In genomic region chr9:57637741-57638322, GRCm38 (mm10) we compare ENCODE assay signal across 7 mouse cellular contexts. TPM values are rescaled to one million over a fixed set of nuclear protein-coding genes. Genes with fewer than 3 reads are reported as not detected.
A peak's percentile ranks its signal among the peaks of the same experiment; 100 is the strongest.
DNase-seq lines count a peak whose midpoint lies in the region; ATAC-seq and TF ChIP-seq lines count a peak whose summit lies in the region.

No protein-coding gene starts in this region.

- ATAC-seq in embryonic facial prominence, embryonic 15.5 days (ENCODE audit: insufficient number of reproducible peaks, low FRiP score, low TSS enrichment, low read depth): 0 out of 2 replicates have a peak, but pooled peaks have one; percentile 16
- ATAC-seq in hematopoietic stem cell, adult 5-6 weeks (replicated peaks in 1 of 2; ENCODE audit: insufficient read depth in 1 of 2, low FRiP score in 2 of 2, low TSS enrichment in 1 of 2, low read depth in 1 of 2, poor library complexity in 2 of 2, severe bottlenecking in 2 of 2): peak; percentile 39 to 56
- no peak for ATAC-seq in midbrain, postnatal 0 days (ENCODE audit: low FRiP score)
- ATAC-seq in erythroid progenitor cell, adult 5-6 weeks (replicated peaks; ENCODE audit: low FRiP score, poor library complexity, severe bottlenecking): no peak

- no peak overlapping the region for H3K9ac ChIP-seq in embryonic facial prominence, embryonic 15.5 days
- no peak overlapping the region for H3K9ac ChIP-seq in midbrain, postnatal 0 days (replicated peaks; ENCODE audit: low read length, poor library complexity, severe bottlenecking)

- H3K4me1 ChIP-seq in embryonic facial prominence, embryonic 15.5 days: peaks cover 75% of the 10 kb centered on the region
- peaks cover 68% of the 10 kb centered on the region for H3K4me1 ChIP-seq in limb, embryonic 10.5 days
- peaks cover 25% of the 10 kb centered on the region for H3K4me1 ChIP-seq in midbrain, postnatal 0 days (ENCODE audit: insufficient read depth, low read length)

- H3K4me2 ChIP-seq in embryonic facial prominence, embryonic 15.5 days (replicated peaks): peak overlapping the region; percentile 29
- H3K4me2 ChIP-seq in midbrain, postnatal 0 days (ENCODE audit: low read depth, low read length, poor library complexity, severe bottlenecking): no peak overlapping the region

- WGBS in embryonic facial prominence, embryonic 15.5 days: 22% methylated on average over 6 of the region's 6 CpGs
- 65% methylated on average over 6 of the region's 6 CpGs for WGBS in limb, embryonic 10.5 days
- 55% methylated on average over 6 of the region's 6 CpGs for WGBS in midbrain, postnatal 0 days

- H3K9me3 ChIP-seq in embryonic facial prominence, embryonic 15.5 days (replicated peaks): no peaks in the 10 kb centered on the region
- H3K9me3 ChIP-seq in limb, embryonic 10.5 days (replicated peaks): no peaks in the 10 kb centered on the region
- no peaks in the 10 kb centered on the region for H3K9me3 ChIP-seq in midbrain, postnatal 0 days (ENCODE audit: low read length)

- DNase-seq in 3134 (ENCODE audit: extremely low read depth, insufficient read length, low spot score) (peak; percentile 67), 3T3-L1 (ENCODE audit: low read depth, low spot score) (peak; percentile 86)
- no peak for DNase-seq in limb, embryonic 10.5 days (ENCODE audit: low spot score)
- DNase-seq in midbrain, postnatal 0 days (ENCODE audit: low spot score): peak; percentile 57

- H3K36me3 ChIP-seq in embryonic facial prominence, embryonic 15.5 days: 0 out of 2 replicates have a peak, but pooled peaks cover 8% of the 10 kb centered on the region
- H3K36me3 ChIP-seq in limb, embryonic 10.5 days: peaks cover 58% of the 10 kb centered on the region
- H3K36me3 ChIP-seq in midbrain, postnatal 0 days (ENCODE audit: insufficient read depth, low read length): peaks cover 15% of the 10 kb centered on the region

- no peaks in the 10 kb centered on the region for H3K27me3 ChIP-seq in embryonic facial prominence, embryonic 15.5 days
- H3K27me3 ChIP-seq in limb, embryonic 10.5 days (ENCODE audit: low read depth, poor library complexity, severe bottlenecking): no peaks in the 10 kb centered on the region
- H3K27me3 ChIP-seq in midbrain, postnatal 0 days (ENCODE audit: insufficient read depth, low read length): no peaks in the 10 kb centered on the region

- no peak for TF ChIP-seq CTCF in midbrain, postnatal 0 days (IDR thresholded peaks at IDR 0.05)

- H3K27ac ChIP-seq in embryonic facial prominence, embryonic 15.5 days (replicated peaks): peak overlapping the region; percentile 92
- peak overlapping the region; percentile 84 for H3K27ac ChIP-seq in limb, embryonic 10.5 days
- H3K27ac ChIP-seq in midbrain, postnatal 0 days (ENCODE audit: low read depth, low read length): peak overlapping the region; percentile 34

- H3K4me3 ChIP-seq in embryonic facial prominence, embryonic 15.5 days (replicated peaks): 0 out of 2 replicates have a peak overlapping the region, but pooled peaks have one; percentile 0
- H3K4me3 ChIP-seq in limb, embryonic 10.5 days: peak overlapping the region; percentile 32; the same call in 1 of the 2 replicates
- H3K4me3 ChIP-seq in midbrain, postnatal 0 days (ENCODE audit: low read depth, low read length): no peak overlapping the region

RNA-seq across cellular contexts. Expression of gene Csk, which starts 15.6 kb away (rescaled TPM):
- polyA plus RNA-seq in embryonic facial prominence, embryonic 15.5 days (2015; fragmentation: Nextera tagmentation; extraction: Ambion mirVana): 35.9 and 36.1 TPM in 2 replicates
- total RNA-seq in hematopoietic stem cell, adult 5-6 weeks (2017): 166 and 212 TPM in 2 replicates
- 33.2 and 40.1 TPM in 2 replicates for polyA plus RNA-seq in limb, embryonic 10.5 days (2016; fragmentation: Nextera tagmentation; extraction: Ambion mirVana)
- total RNA-seq in midbrain, postnatal 0 days (2014; rRNA removed): 133 and 152 TPM in 2 replicates
- polyA plus RNA-seq in midbrain, postnatal 0 days (2015; fragmentation: Nextera tagmentation; extraction: Ambion mirVana): 42.4 and 45.5 TPM in 2 replicates
- total RNA-seq in erythroid progenitor cell, adult 5-6 weeks (2015; ENCODE audit: low replicate concordance): 34.6 and 46.1 TPM in 2 replicates
- 46.2 and 46.5 TPM in 2 replicates for total RNA-seq in erythroid progenitor cell, adult 5-6 weeks (2017; ENCODE audit: low replicate concordance)

RNA-seq across cellular contexts. Expression of gene Lman1l, which starts 17.3 kb away (rescaled TPM):
- not detected in 2 replicates for polyA plus RNA-seq in embryonic facial prominence, embryonic 15.5 days (2015; fragmentation: Nextera tagmentation; extraction: Ambion mirVana)
- total RNA-seq in hematopoietic stem cell, adult 5-6 weeks (2017): not detected in 2 replicates
- polyA plus RNA-seq in limb, embryonic 10.5 days (2016; fragmentation: Nextera tagmentation; extraction: Ambion mirVana): not detected in 2 replicates
- not detected in 2 replicates for total RNA-seq in midbrain, postnatal 0 days (2014; rRNA removed)
- 0.10 TPM in 1 of 2 replicates, not detected in the other for polyA plus RNA-seq in midbrain, postnatal 0 days (2015; fragmentation: Nextera tagmentation; extraction: Ambion mirVana)
- total RNA-seq in erythroid progenitor cell, adult 5-6 weeks (2015; ENCODE audit: low replicate concordance): not detected in 2 replicates
- not detected in 2 replicates for total RNA-seq in erythroid progenitor cell, adult 5-6 weeks (2017; ENCODE audit: low replicate concordance)

RNA-seq across cellular contexts. Expression of gene Cplx3, which starts 31.8 kb away (rescaled TPM):
- not detected in 2 replicates for polyA plus RNA-seq in embryonic facial prominence, embryonic 15.5 days (2015; fragmentation: Nextera tagmentation; extraction: Ambion mirVana)
- total RNA-seq in hematopoietic stem cell, adult 5-6 weeks (2017): 0.15 TPM in 1 of 2 replicates, not detected in the other
- not detected in 2 replicates for polyA plus RNA-seq in limb, embryonic 10.5 days (2016; fragmentation: Nextera tagmentation; extraction: Ambion mirVana)
- 0.09 TPM in 1 of 2 replicates, not detected in the other for total RNA-seq in midbrain, postnatal 0 days (2014; rRNA removed)
- polyA plus RNA-seq in midbrain, postnatal 0 days (2015; fragmentation: Nextera tagmentation; extraction: Ambion mirVana): 1.9 and 2.2 TPM in 2 replicates
- not detected in 2 replicates for total RNA-seq in erythroid progenitor cell, adult 5-6 weeks (2015; ENCODE audit: low replicate concordance)
- not detected in 2 replicates for total RNA-seq in erythroid progenitor cell, adult 5-6 weeks (2017; ENCODE audit: low replicate concordance)

RNA-seq across cellular contexts. Expression of gene Cyp1a2, which starts 45.7 kb away (rescaled TPM):
- not detected in 2 replicates for polyA plus RNA-seq in embryonic facial prominence, embryonic 15.5 days (2015; fragmentation: Nextera tagmentation; extraction: Ambion mirVana)
- total RNA-seq in hematopoietic stem cell, adult 5-6 weeks (2017): not detected in 2 replicates
- polyA plus RNA-seq in limb, embryonic 10.5 days (2016; fragmentation: Nextera tagmentation; extraction: Ambion mirVana): not detected in 2 replicates
- not detected in 2 replicates for total RNA-seq in midbrain, postnatal 0 days (2014; rRNA removed)
- polyA plus RNA-seq in midbrain, postnatal 0 days (2015; fragmentation: Nextera tagmentation; extraction: Ambion mirVana): not detected in 2 replicates
- total RNA-seq in erythroid progenitor cell, adult 5-6 weeks (2015; ENCODE audit: low replicate concordance): not detected in 2 replicates
- not detected in 2 replicates for total RNA-seq in erythroid progenitor cell, adult 5-6 weeks (2017; ENCODE audit: low replicate concordance)

RNA-seq across cellular contexts. Expression of gene Ulk3, which starts 48.6 kb away (rescaled TPM):
- polyA plus RNA-seq in embryonic facial prominence, embryonic 15.5 days (2015; fragmentation: Nextera tagmentation; extraction: Ambion mirVana): 22.7 and 28.5 TPM in 2 replicates
- total RNA-seq in hematopoietic stem cell, adult 5-6 weeks (2017): 2.8 and 5.0 TPM in 2 replicates
- 10.1 and 12.0 TPM in 2 replicates for polyA plus RNA-seq in limb, embryonic 10.5 days (2016; fragmentation: Nextera tagmentation; extraction: Ambion mirVana)
- total RNA-seq in midbrain, postnatal 0 days (2014; rRNA removed): 18.9 and 23.3 TPM in 2 replicates
- 17.4 and 19.9 TPM in 2 replicates for polyA plus RNA-seq in midbrain, postnatal 0 days (2015; fragmentation: Nextera tagmentation; extraction: Ambion mirVana)
- total RNA-seq in erythroid progenitor cell, adult 5-6 weeks (2015; ENCODE audit: low replicate concordance): 1.1 and 3.4 TPM in 2 replicates
- 0.98 and 5.9 TPM in 2 replicates for total RNA-seq in erythroid progenitor cell, adult 5-6 weeks (2017; ENCODE audit: low replicate concordance)

Comparison
In these comparisons a context has a peak if more than half of its experiments do, and no peak if none do; other contexts are left out.
1. ATAC-seq: peak in embryonic facial prominence, embryonic 15.5 days (single experiment) and hematopoietic stem cell, adult 5-6 weeks (2 of 2); none in midbrain, postnatal 0 days (single experiment) and erythroid progenitor cell, adult 5-6 weeks (single experiment).
2. H3K27ac ChIP-seq: peak in every context shown above with its lines; median percentile 92 in embryonic facial prominence, embryonic 15.5 days; 84 in limb, embryonic 10.5 days; 34 in midbrain, postnatal 0 days.